In genomic region chr11:59443102-59443501, GRCm38 (mm10) we compare ENCODE assay signal across 23 mouse cellular contexts. TPM values are rescaled to one million over a fixed set of nuclear protein-coding genes. Genes with fewer than 3 reads are reported as not detected.
DNase-seq lines count a peak whose midpoint lies in the region; TF ChIP-seq lines count a peak whose summit lies in the region.
"Had no signal": no experiment of that assay in that cellular context is flagged by ENCODE, and none has a peak within 500 bp of the region (broad histone marks: within the 10 kb centered on the region; RNA-seq: fewer than 3 reads in every experiment).

No protein-coding gene starts in this region.

- H3K4me3 ChIP-seq in left cerebral cortex, adult 2 months, result no peak overlapping the region
- H3K4me3 ChIP-seq in CH12.LX (replicated peaks in 1 of 3; ENCODE audit: low read depth in 2 of 3, low read length in 2 of 3, poor library complexity in 1 of 3), result no peak overlapping the region
- H3K4me3 ChIP-seq: hindbrain, embryonic 13.5 days; limb, embryonic 12.5 days; liver, embryonic 15.5 days; midbrain, embryonic 15.5 days; neural tube, embryonic 15.5 days had no signal

- no peak overlapping the region for H3K27ac ChIP-seq in left cerebral cortex, adult 2 months
- no peak overlapping the region for H3K27ac ChIP-seq in CH12.LX (ENCODE audit: insufficient read depth, low read depth)
- H3K27ac ChIP-seq: hindbrain, embryonic 13.5 days; limb, embryonic 12.5 days; liver, embryonic 15.5 days; midbrain, embryonic 15.5 days; neural tube, embryonic 15.5 days had no signal

- DNase-seq in heart, adult 11 months, result peak; percentile 64
- no peak for DNase-seq in heart, postnatal 36 days
- no peak for DNase-seq in left cerebral cortex, adult 2 months (ENCODE audit: extremely low spot score in 1 of 2, low spot score in 2 of 2)
- DNase-seq in left cerebral cortex, postnatal 36 days (ENCODE audit: low spot score in 2 of 2), result no peak
- no peak for DNase-seq in CH12.LX (ENCODE audit: extremely low read depth)
- DNase-seq in ZHBTc4 (ENCODE audit: low read depth, low spot score), result peak; percentile 65
- DNase-seq in adrenal gland, postnatal 14 days, result no peak
- no peak for DNase-seq in embryo, embryonic 10 days (ENCODE audit: low spot score)
- DNase-seq: adrenal gland, postnatal 36 days; cerebellum, adult 2 months; cerebellum, postnatal 36 days; gastrocnemius, postnatal 25 days; heart, postnatal 10 days; kidney, adult 18-20 months; kidney, postnatal 14 days; right cerebral cortex, postnatal 14 days; spleen, adult 18-20 months had no signal

- peaks cover 18 to 73% of the 10 kb centered on the region in 2 experiments for H3K36me3 ChIP-seq in CH12.LX (replicated peaks in 1 of 2; ENCODE audit: control insufficient read depth in 1 of 2, insufficient read depth in 1 of 2, low read length in 1 of 2)
- H3K36me3 ChIP-seq: liver, embryonic 15.5 days had no signal

- in situ Hi-C loops in CH12.LX (cut with MboI; ENCODE audit: low pct_ligation_motif_present, low pct_unique_long_range_greater_than_20kb, low sequenced_read_pairs), result no loop called here

- TF ChIP-seq CTCF in left cerebral cortex, adult 2 months (IDR thresholded peaks at IDR 0.05), result peak; percentile 30
- TF ChIP-seq CTCF in CH12.LX (conservative IDR thresholded peaks at IDR 0.05 in 1 of 2, IDR thresholded peaks at IDR 0.05 in 1 of 2; ENCODE audit: low read depth in 2 of 2, low read length in 2 of 2), result peak; percentile 10 to 44; a peak in 3 of 4 replicates

- peaks cover 2% of the 10 kb centered on the region for H3K9me3 ChIP-seq in CH12.LX (replicated peaks; ENCODE audit: low read length)
- H3K9me3 ChIP-seq: hindbrain, embryonic 13.5 days; liver, embryonic 15.5 days; midbrain, embryonic 15.5 days; neural tube, embryonic 15.5 days had no signal

- dilution Hi-C loops in CH12.LX (cut with MboI; ENCODE audit: extremely low pct_ligation_motif_present, extremely low pct_unique_long_range_greater_than_20kb, low sequenced_read_pairs), result no loop called here

- no peak for TF ChIP-seq POLR2A in CH12.LX (IDR thresholded peaks at IDR 0.05; ENCODE audit: low read depth, low read length)

- H3K4me1 ChIP-seq in CH12.LX (ENCODE audit: control insufficient read depth in 1 of 2, insufficient read depth in 2 of 2), result peaks cover 0 to 7% of the 10 kb centered on the region in 2 experiments; a peak in 1 of 4 replicates
- H3K4me1 ChIP-seq: limb, embryonic 12.5 days; liver, embryonic 15.5 days had no signal

- intact Hi-C loops in heart, postnatal 36 days (cut with DNase I), result no loop called here
- intact Hi-C loops in left cerebral cortex, adult 2 months (cut with DNase I), result no loop called here
- intact Hi-C loops in left cerebral cortex, postnatal 36 days (cut with DNase I), result no loop called here

- TF ChIP-seq EP300 in CH12.LX (IDR thresholded peaks at IDR 0.05; ENCODE audit: low read length), result no peak

- no peak overlapping the region for H3K9ac ChIP-seq in CH12.LX (ENCODE audit: insufficient read depth, low read depth)
- H3K9ac ChIP-seq: hindbrain, embryonic 13.5 days; limb, embryonic 12.5 days; liver, embryonic 15.5 days; midbrain, embryonic 15.5 days; neural tube, embryonic 15.5 days had no signal

- H3K79me2 ChIP-seq in CH12.LX (replicated peaks; ENCODE audit: control insufficient read depth, extremely low read depth, insufficient read depth, poor library complexity, severe bottlenecking), result no peaks in the 10 kb centered on the region

- TF ChIP-seq RAD21 in CH12.LX (IDR thresholded peaks at IDR 0.05; ENCODE audit: low read depth, low read length), result no peak; the same call in 1 of the 2 replicates

- H3K27me3 ChIP-seq in CH12.LX (replicated peaks), result no peaks in the 10 kb centered on the region
- H3K27me3 ChIP-seq: hindbrain, embryonic 13.5 days; limb, embryonic 12.5 days; liver, embryonic 15.5 days; midbrain, embryonic 15.5 days; neural tube, embryonic 15.5 days had no signal

- no peak overlapping the region for H3K4me2 ChIP-seq in CH12.LX (ENCODE audit: insufficient read depth, low read depth, poor library complexity, severe bottlenecking)
- H3K4me2 ChIP-seq: heart, embryonic 11.5 days; hindbrain, embryonic 13.5 days; limb, embryonic 12.5 days; liver, embryonic 15.5 days; midbrain, embryonic 15.5 days; neural tube, embryonic 15.5 days had no signal

TF ChIP-seq in CH12.LX, 34 proteins besides CTCF, POLR2A, EP300 and RAD21:
- TF ChIP-seq MAX (IDR thresholded peaks at IDR 0.05; ENCODE audit: low read length), result no peak
- TF ChIP-seq POLR2AphosphoS2 (IDR thresholded peaks at IDR 0.05; ENCODE audit: low read depth, low read length), result no peak
- TF ChIP-seq MEF2A (IDR thresholded peaks at IDR 0.05; ENCODE audit: borderline replicate concordance, low read depth, low read length), result no peak
- TF ChIP-seq ETS1 (conservative IDR thresholded peaks at IDR 0.05; ENCODE audit: low read depth, low read length), result no peak
- no peak for TF ChIP-seq MAZ (IDR thresholded peaks at IDR 0.05; ENCODE audit: low read depth, low read length)
- no peak for TF ChIP-seq SMC3 (IDR thresholded peaks at IDR 0.05; ENCODE audit: low read depth, low read length)
- TF ChIP-seq E2F4 (IDR thresholded peaks at IDR 0.05; ENCODE audit: insufficient replicate concordance, low read depth, low read length), result no peak
- TF ChIP-seq ZC3H11A (IDR thresholded peaks at IDR 0.05; ENCODE audit: low read depth, low read length), result no peak
- TF ChIP-seq MYC (IDR thresholded peaks at IDR 0.05; ENCODE audit: low read depth, low read length), result no peak
- TF ChIP-seq TBP (conservative IDR thresholded peaks at IDR 0.05; ENCODE audit: low read depth, low read length), result no peak
- TF ChIP-seq SIN3A (IDR thresholded peaks at IDR 0.05; ENCODE audit: low read length), result no peak
- no peak for TF ChIP-seq TCF12 (IDR thresholded peaks at IDR 0.05; ENCODE audit: low read depth, low read length)
- no peak for TF ChIP-seq KAT2A (IDR thresholded peaks at IDR 0.05; ENCODE audit: insufficient replicate concordance, low read length)
- TF ChIP-seq GABPA (IDR thresholded peaks at IDR 0.05; ENCODE audit: insufficient replicate concordance, low read depth, low read length), result no peak
- no peak for TF ChIP-seq CHD1 (IDR thresholded peaks at IDR 0.05; ENCODE audit: low read depth, low read length)
- no peak for TF ChIP-seq PAX5 (IDR thresholded peaks at IDR 0.05; ENCODE audit: low read length)
- TF ChIP-seq BHLHE40 (IDR thresholded peaks at IDR 0.05; ENCODE audit: low read depth, low read length), result no peak

RNA-seq across cellular contexts. Expression of gene Jmjd4, which starts 6.7 kb away (rescaled TPM):
- total RNA-seq in heart, postnatal 36 days (2021), result 10 to 100 TPM; 10.8 TPM
- 10 to 100 TPM; 27.3 to 27.4 TPM for total RNA-seq in left cerebral cortex, adult 2 months (2021)
- total RNA-seq in left cerebral cortex, postnatal 36 days (2021), result 10 to 100 TPM; 28.5 TPM
- total RNA-seq in CH12.LX (2012; rRNA removed) (10.2 and 14.0 TPM in 2 replicates), CH12.LX (2014; rRNA removed) (9.5 and 9.6 TPM in 2 replicates)
- polyA plus RNA-seq in CH12.LX (2012; ENCODE audit: insufficient read length, low read depth), result 14.3 and 15.7 TPM in 2 replicates
- 7.9 and 9.5 TPM in 2 replicates for total RNA-seq in adrenal gland, postnatal 14 days (2021)

RNA-seq across cellular contexts. Expression of gene Snap47, which starts 7.9 kb away (rescaled TPM):
- 10 to 100 TPM; 33.0 to 37.7 TPM for total RNA-seq in heart, postnatal 36 days (2021)
- total RNA-seq in left cerebral cortex, adult 2 months (2021), result 100 to 1,000 TPM; 379 to 395 TPM
- total RNA-seq in left cerebral cortex, postnatal 36 days (2021), result 100 to 1,000 TPM; 375 to 429 TPM
- 81.8 and 101 TPM in 2 replicates for total RNA-seq in CH12.LX (2012; rRNA removed)
- total RNA-seq in CH12.LX (2014; rRNA removed), result 101 and 102 TPM in 2 replicates
- polyA plus RNA-seq in CH12.LX (2012; ENCODE audit: insufficient read length, low read depth), result 93.9 and 95.9 TPM in 2 replicates
- 59.3 and 60.9 TPM in 2 replicates for total RNA-seq in adrenal gland, postnatal 14 days (2021)

RNA-seq across cellular contexts. Expression of gene Zfp867, which starts 29.2 kb away (rescaled TPM):
- 1 to 10 TPM; 4.4 to 4.7 TPM for total RNA-seq in heart, postnatal 36 days (2021)
- total RNA-seq in left cerebral cortex, adult 2 months (2021), result 1 to 10 TPM; 3.3 to 4.8 TPM
- total RNA-seq in left cerebral cortex, postnatal 36 days (2021), result 1 to 10 TPM; 3.9 to 4.8 TPM
- total RNA-seq in CH12.LX (2012; rRNA removed), result 4.1 and 4.9 TPM in 2 replicates
- total RNA-seq in CH12.LX (2014; rRNA removed), result 7.1 and 7.2 TPM in 2 replicates
- 4.6 and 5.6 TPM in 2 replicates for polyA plus RNA-seq in CH12.LX (2012; ENCODE audit: insufficient read length, low read depth)
- total RNA-seq in adrenal gland, postnatal 14 days (2021), result 4.2 and 4.7 TPM in 2 replicates

Comparison
In these comparisons a context has a peak if more than half of its experiments do, and no peak if none do; other contexts are left out.
1. DNase-seq: peak in heart, adult 11 months (single experiment) and ZHBTc4 (single experiment); none in heart, postnatal 36 days (0 of 2), left cerebral cortex, adult 2 months (0 of 2), left cerebral cortex, postnatal 36 days (0 of 2), CH12.LX (single experiment), adrenal gland, postnatal 14 days (single experiment) and embryo, embryonic 10 days (single experiment).